Mouse (Mus musculus): Measurements from ENCODE around the gene Olfr190.
"Not testable (repeated sequence)": the region's sequence is repeated elsewhere in the genome, so short reads cannot be mapped to it uniquely, and the experiment has no call there.

Olfr190 gene

GRCm38 (mm10) chr16:59077905-59078304, at the start of gene Olfr190:
Gene Olfr190, minus strand, starts transcription at chr16:59078005.
- DNase-seq, result no peak

GRCm38 (mm10) chr16:59120969-59121368, 43.2 kb upstream of the Olfr190 start, which contains the start of gene Olfr194:
Gene Olfr194, minus strand, starts transcription at chr16:59121069.
- DNase-seq, result no peak

DNA sequence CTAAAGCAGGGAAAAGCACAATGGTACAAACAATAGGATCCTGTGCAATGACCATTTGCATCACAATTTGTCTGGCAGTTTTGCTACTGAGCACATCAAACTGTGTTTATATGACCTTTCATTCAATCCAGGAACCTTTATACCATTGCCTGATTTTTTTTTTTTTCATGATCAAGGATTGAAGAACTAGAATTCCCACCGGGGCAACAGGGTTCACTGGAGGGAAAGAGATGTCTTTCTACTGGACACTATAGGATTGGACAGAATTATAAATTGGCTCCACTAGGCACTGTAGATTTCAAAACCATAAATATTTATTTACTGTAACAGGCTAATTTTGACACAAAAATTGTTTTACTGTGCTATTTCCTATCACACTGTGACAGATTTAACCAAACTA, 34.0 kb upstream of the Olfr190 start, which contains the start of gene Olfr193:
Olfr193 (minus strand) TSS at position 101 of the 400 bp plus-strand sequence.
- no peak for DNase-seq

GRCm38 (mm10) chr16:59108522-59108921, 30.7 kb upstream of the Olfr190 start:
- not testable (repeated sequence) for DNase-seq

GRCm38 (mm10) chr16:59105312-59105711, 27.5 kb upstream of the Olfr190 start:
- DNase-seq, result no peak

- not testable (repeated sequence) for DNase-seq
Measured at GRCm38 (mm10) chr16:59089722-59090121, 11.9 kb upstream of the Olfr190 start, which contains the start of gene Olfr191. Gene Olfr191, minus strand, starts transcription at chr16:59089822.

DNA sequence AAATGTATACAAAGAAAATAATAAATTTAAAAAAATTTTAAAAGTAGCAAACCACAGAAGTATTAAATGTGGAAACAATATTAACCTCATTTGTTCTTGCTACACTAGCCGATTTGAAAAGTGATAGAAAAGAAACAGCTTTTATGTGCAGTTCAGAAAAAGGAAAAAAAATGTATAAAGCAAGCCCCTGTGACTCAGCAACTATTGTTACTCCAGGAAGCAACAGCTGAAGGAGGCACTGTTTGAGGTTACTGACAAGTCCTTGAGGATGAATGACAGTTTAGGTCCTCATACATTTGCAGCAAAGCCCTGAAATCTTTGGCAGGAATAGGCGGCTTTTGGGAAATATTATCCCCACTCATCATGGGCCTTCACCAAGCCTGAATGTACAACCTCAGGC, 3.3 kb upstream of the Olfr190 start:
- DNase-seq, result not testable (repeated sequence)

DNA sequence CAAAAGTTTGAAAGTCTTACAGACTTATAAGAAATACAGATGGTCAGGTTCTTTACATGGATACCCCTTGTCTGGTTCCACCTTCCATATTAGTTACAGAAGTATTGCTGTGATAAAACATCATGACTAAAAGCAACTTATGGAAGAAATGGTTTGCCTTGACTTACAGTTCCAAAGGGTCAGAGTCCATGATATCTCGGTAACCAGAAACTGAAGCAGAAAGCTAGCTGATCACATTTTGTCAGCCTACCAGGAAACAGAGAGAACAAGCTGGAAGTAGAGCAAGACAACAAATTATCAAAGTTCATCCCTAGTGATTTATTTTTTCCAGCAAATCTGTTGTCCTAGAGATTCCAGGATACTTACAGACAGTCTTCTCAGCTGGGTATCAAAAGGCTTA, 4.3 kb downstream of the Olfr190 start:
- no peak for DNase-seq

DNA sequence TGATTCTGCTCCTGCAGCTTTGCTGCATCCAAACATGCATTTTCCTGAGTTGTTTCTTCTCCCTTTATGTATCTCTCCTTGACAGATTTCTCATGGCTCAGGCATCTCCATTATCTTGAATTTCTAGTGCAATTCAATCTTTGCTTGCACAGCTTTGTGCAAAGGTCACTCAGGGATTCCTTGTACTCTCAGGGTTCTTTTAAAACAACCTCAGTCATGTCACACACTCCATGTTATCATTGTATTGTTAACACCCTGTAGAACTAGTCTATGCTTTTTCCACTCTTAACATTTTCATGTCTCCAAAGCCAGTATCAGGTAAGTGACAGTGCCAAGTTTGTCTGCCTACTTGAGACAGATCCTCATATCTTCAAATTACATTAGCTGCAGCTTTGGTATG, 6.0 kb downstream of the Olfr190 start:
- DNase-seq, result no peak

- not testable (repeated sequence) for DNase-seq
Measured at GRCm38 (mm10) chr16:59062411-59062810, 15.4 kb downstream of the Olfr190 start.

- DNase-seq, result not testable (repeated sequence)
Measured at GRCm38 (mm10) chr16:59049286-59049685, 28.5 kb downstream of the Olfr190 start.

- no peak for DNase-seq
Measured at GRCm38 (mm10) chr16:59048860-59049259, 28.9 kb downstream of the Olfr190 start.

DNA sequence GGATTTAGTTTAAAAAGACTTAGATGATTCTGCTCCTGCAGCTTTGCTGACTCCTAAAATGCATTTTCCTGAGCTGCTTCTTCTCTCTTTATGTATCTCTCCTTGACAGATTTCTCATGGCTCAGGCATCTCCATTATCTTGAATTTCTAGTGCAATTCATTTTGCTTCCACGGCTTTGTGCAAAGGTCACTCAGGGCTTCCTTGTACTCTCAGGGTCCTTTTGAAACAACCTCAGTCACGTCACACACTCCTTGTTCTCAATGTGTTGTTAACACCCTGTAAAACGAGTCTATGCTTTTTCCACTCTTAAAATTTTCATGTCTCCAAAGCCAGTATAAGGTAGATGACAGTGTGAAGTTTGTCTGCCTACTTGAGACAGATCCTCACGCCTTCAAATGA, 30.2 kb downstream of the Olfr190 start:
- DNase-seq, result no peak

DNA sequence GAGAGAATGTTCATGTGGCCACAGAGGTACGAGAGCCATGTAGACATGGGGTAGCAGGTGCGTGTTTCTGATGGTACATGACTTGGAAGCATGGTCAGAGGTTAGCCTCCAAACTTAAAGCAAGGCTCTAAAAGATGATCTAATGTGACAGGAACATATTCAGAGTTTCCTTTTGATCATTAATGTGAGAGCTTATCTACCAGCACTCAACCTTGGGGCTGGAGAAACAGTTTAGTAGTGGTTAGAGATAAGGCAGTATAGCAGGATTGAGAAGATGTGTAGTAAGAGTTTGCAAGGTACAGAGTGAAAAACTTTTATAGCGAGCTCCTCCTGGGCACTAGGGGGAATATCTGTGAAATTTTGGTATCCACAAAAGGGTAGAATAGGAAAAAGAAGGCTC, 32.0 kb downstream of the Olfr190 start:
- no peak for DNase-seq

DNA sequence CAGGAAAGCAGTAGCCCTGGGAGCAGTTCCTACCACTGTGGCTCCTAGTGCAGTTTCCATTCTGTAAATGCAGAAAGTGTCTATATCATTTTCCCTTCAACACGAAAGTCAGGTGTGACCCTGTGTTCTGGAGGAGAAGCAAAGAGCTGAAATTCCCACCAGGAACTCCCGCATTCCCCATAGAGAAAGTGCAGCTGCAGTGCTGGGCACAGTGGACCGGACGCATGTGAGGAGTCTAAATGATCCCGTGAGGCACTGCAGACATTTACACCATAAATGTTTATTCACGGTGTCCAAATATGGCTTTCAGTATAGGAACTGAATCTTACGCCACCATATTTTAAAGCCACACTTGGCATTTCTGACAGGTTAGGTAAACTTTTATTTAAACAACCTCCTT, 38.1 kb downstream of the Olfr190 start, which contains the start of gene Olfr187:
Olfr187 (minus strand) TSS at position 58 of the 400 bp plus-strand sequence.
- no peak for DNase-seq

DNA sequence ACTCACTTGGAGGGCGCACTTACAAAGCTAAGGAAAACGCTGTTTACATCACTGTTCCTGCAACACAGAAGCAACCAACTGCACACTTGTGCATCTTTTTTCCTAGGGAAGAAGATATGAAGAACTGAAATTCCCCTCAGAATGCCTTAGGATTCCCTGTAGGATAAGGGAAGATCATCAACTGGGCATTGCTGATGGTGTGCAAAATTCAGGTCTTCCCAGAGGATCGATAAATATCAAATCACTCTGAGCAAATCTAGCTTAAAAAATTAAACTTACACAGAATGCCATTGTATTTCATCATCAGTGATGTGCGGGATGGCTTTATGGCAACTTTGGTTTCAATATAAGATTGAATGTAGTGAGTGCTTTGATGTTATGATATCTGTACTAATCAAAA, 47.6 kb downstream of the Olfr190 start, which contains the start of gene Olfr186:
Olfr186 (minus strand) TSS at position 101 of the 400 bp plus-strand sequence.
- DNase-seq, result no peak

All from lung, postnatal 4 days (tissue).